Mouse (Mus musculus): ENCODE measurements at regions not wholly inside any gene's neighbourhood (a gene's known extent, or its start where the extent isn't known, plus 50 kb on each side); places are given as distances from the start of the nearest gene placed in this dataset.

DNA sequence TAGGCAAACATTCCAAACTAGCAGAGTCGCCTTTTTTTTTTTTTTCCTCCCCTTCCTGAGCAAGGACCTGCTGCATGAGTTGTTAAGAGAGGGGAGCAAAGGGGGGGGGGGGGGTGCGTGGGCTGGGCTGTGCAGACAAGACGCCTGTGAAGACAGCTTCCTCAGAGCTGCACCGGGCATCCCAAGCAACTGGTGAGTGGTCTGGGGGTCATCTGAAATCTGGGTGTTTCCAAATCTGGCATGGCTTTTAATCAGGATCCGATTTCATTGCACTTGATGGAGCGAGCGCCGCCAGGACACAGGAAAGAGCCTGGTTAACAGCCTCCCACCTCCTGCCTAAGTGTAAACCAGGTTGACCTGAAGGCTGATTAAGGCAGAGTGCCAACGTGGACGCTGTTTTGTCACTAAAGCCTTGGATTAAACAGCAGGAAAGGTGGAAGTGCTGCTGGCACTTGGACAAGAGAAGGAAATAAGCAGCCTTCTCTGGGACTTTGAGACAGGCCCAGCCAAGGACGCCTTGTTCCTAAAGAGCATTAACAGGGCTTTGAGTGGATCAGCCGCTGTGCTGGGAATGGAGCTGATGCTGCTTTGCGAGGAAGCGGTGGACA is 622.3 kb upstream of the Tenm3 start:
- no peak for TF ChIP-seq GATA4 (IDR thresholded peaks at IDR 0.05; ENCODE audit: insufficient replicate concordance, low read length)

GRCm38 (mm10) chr8:49465070-49465469 is 621.3 kb upstream of the Tenm3 start:
- no peak for TF ChIP-seq GATA4 (IDR thresholded peaks at IDR 0.05; ENCODE audit: insufficient replicate concordance, low read length)

- TF ChIP-seq GATA4 (IDR thresholded peaks at IDR 0.05; ENCODE audit: insufficient replicate concordance, low read length) = no peak
These were observed 618.9 kb upstream of the Tenm3 start for GRCm38 (mm10) chr8:49462602-49463001.

DNA sequence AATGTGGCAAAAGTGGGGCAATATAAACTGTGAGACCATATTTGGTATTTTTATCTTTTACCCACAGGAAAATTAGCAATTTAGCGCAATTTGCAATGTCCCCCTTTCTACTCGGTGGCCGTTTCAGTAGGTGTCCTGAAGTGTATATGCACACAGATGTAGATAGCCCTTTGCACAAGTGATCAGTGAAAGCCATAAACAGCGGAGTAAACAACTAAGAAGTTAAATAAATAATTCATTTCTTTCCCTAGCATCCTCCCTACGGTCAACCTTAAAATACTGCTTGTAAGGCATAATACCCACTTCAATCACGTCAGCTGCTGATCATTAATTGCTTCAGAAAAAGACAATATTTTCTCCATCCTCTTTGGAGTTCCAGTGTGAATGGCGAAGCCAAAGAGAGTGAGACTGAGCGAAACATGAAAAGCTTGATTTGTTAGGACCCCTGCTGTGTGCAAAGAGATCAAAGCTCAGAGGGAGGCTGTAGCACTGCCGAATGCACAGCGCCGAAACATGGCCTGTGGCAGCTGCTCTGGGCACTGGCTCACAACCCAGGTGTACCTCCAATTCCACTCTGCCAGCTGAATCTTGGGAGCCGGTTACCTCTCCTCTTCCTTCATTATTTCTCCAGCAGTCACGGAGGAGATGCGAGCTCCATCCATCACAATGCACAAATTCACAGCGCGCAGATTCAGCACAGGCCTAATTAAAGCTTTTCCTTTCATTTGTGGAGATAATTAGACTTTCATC is 618.1 kb upstream of the Tenm3 start:
- TF ChIP-seq GATA4 (IDR thresholded peaks at IDR 0.05; ENCODE audit: insufficient replicate concordance, low read length) = no peak

GRCm38 (mm10) chr8:49445444-49445843 is 601.7 kb upstream of the Tenm3 start:
- TF ChIP-seq GATA4 (IDR thresholded peaks at IDR 0.05; ENCODE audit: insufficient replicate concordance, low read length) = no peak

GRCm38 (mm10) chr8:49441270-49441669 is 597.5 kb upstream of the Tenm3 start:
- TF ChIP-seq GATA4 (IDR thresholded peaks at IDR 0.05; ENCODE audit: insufficient replicate concordance, low read length) = no peak

DNA sequence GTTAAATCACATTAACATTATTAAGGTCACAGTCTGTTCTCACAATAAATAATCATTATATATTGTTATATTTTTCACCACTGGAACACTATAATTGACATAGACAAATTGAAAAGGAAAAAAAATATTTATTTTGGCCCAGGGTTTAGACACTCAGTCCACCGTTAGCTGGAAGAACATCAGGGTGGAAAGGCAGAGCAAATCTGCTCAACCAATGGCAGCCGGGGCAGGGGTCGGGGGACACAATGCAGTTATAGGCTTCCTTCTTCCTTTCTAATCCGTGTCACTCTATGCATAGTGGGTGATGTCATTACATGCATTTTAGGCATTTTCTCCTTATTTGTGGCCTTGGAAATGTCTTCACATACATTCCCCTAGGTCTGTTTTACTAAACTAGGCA is 552.8 kb upstream of the Tenm3 start:
- TF ChIP-seq GATA4 (IDR thresholded peaks at IDR 0.05; ENCODE audit: insufficient replicate concordance, low read length) = no peak

DNA sequence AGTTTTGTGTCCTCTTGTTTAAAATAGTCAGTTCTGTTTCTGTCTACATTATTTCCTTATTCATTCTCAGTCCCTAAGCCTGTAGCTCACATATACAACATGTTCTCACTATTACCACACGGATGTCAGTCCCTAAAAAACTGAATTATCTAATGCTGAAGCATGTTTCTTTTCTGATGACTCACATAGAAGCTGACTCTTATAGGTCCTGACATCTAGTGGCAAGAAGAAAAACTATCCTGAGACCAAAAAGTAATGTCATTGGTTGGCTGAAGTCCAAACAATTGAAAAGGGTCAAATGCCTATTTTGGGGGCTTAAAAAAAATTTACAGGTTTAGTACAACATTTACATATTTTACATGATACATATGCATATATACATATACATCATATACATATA is 551.3 kb upstream of the Tenm3 start:
- no peak for TF ChIP-seq GATA4 (IDR thresholded peaks at IDR 0.05; ENCODE audit: insufficient replicate concordance, low read length)

DNA sequence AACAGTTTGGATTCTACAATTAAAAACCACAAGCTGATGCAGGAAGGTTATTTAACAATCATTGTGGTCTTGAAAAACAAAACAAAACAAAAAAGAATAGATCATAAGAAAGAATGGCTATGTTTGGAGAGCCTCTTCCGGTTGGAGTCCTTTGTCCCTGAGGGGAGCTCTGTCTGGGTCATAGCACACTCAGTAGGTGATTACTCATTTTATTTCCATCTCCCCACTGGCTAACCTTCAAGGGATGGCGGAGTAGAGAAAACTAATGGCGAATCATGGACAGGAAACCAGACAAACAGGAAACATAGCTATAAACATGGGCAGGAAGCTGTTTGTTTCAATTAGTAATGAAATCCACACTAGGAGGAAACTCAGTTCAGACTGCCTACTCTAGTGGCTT is 545.8 kb upstream of the Tenm3 start:
- TF ChIP-seq GATA4 (IDR thresholded peaks at IDR 0.05; ENCODE audit: insufficient replicate concordance, low read length) = no peak

GRCm38 (mm10) chr8:49387587-49387986 is 543.8 kb upstream of the Tenm3 start:
- no peak for TF ChIP-seq GATA4 (IDR thresholded peaks at IDR 0.05; ENCODE audit: insufficient replicate concordance, low read length)

DNA sequence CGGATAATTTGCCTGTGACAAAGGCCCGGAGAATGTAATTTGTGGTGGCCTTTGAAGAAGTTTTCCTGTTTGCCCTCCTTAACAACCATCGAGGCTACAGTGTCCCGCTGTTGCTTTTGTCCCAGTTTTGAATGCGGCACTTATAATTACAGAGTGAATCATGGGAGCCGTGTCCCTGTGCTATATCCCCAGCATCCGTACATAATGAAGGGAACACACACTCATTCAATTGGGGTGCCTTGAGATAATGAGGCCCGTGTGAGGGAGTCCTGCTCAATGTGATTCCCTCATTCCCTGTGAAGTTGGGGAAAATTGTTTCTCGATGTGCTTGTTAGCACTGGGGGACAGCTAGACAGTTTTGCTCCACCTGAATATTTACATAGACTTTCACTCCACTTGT is 528.9 kb upstream of the Tenm3 start:
- TF ChIP-seq GATA4 (IDR thresholded peaks at IDR 0.05; ENCODE audit: insufficient replicate concordance, low read length) = no peak

GRCm38 (mm10) chr8:49362682-49363081 is 518.9 kb upstream of the Tenm3 start:
- no peak for TF ChIP-seq GATA4 (IDR thresholded peaks at IDR 0.05; ENCODE audit: insufficient replicate concordance, low read length)

DNA sequence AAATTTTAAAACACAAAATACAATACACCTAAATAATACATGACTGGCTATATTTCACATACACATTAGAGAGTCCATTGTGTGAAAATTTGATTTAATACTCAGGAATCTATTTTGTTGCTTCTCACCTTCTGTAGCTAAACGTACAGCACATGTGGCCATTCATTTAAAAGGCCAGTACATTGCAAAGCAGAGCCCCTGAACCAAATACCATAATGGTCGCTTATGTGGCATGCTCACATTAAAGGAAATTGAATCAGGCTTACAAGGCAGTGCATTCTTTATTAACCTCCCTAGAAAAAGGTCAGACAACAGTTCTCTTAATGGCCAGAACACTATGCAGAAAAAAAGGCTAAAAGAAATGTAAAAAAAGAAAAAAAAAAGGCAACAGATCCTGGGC is 517.7 kb upstream of the Tenm3 start:
- no peak for TF ChIP-seq GATA4 (IDR thresholded peaks at IDR 0.05; ENCODE audit: insufficient replicate concordance, low read length)

GRCm38 (mm10) chr8:49360121-49360520 is 516.4 kb upstream of the Tenm3 start:
- no peak for TF ChIP-seq GATA4 (IDR thresholded peaks at IDR 0.05; ENCODE audit: insufficient replicate concordance, low read length)

GRCm38 (mm10) chr8:49359671-49360070 is 515.9 kb upstream of the Tenm3 start:
- no peak for TF ChIP-seq GATA4 (IDR thresholded peaks at IDR 0.05; ENCODE audit: insufficient replicate concordance, low read length)

DNA sequence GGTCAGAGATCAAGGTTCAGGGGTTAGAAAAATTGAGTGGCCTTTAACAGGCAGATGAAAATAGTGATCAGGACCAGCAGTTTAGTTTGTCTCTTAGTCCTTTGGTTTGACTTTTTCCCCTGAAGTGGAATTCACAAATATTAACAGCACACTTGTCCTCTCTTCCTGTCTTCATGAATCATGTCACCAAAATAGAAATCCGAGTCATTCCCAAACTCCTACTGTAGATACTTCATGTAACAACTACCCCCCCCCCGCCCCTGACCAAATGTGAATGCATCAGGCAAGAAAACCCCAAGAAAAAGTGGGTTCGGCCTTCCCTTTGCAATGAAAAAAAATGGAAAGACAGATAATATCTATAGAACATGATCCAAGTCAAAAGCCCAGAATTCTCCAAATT is 504.9 kb upstream of the Tenm3 start:
- no peak for TF ChIP-seq GATA4 (IDR thresholded peaks at IDR 0.05; ENCODE audit: insufficient replicate concordance, low read length)

DNA sequence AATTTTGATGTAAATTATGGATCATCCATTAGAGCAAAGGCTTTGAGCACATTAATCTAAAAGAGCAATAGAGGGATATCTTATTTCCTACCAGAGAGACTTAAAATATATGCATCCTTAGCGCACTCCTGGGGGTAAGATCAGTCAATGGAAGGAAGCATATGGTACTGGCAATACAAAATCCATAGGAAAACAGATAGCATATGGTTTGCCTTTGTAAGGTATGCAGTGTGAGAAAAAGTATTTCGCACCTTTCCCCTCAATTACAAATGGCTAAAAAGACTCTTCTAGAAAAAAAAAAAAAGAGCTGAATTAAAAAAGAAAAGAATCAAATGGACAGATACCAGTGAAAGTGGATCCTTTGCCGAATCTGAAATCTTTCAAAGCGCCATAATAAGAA is 495.0 kb upstream of the Tenm3 start:
- TF ChIP-seq GATA4 (IDR thresholded peaks at IDR 0.05; ENCODE audit: insufficient replicate concordance, low read length) = no peak

All from liver, adult (tissue).